Mouse (Mus musculus) 3134 (cell line): ENCODE data around the gene Rbks.
"Not testable (repeated sequence)": the region's sequence is repeated elsewhere in the genome, so short reads cannot be mapped to it uniquely, and the experiment has no call there.

ENCODE experiments used
- DNase-seq: peaks from one replicate; pipeline ENCODE4 v3.0.0-alpha.2; 2011; ENCODE audit warnings: low spot score; ENCODE audit not compliant: insufficient read length; ENCODE audit errors: extremely low read depth

Rbks gene

DNA sequence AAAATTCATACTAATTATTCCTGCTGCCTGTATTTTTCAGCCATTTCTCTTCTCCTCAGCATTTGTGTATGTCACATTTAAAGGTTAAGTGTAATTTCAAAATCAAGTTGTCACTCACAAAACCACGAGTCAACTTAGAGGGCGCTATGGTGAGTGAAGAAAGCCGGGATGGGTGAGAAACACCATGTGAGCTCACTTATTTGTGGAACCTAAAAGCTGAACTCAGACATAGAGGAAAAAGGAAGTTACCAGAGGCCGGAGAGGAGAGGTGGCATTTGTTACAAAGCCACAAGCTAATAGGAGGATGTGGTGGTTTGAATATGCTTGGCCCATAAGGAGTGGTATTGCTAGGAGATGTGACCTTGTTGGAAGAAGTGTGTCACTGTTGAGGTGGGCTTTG is 17.2 kb downstream of the Rbks start:
- DNase-seq, result no peak

- DNase-seq, result no peak
These were observed 19.4 kb downstream of the Rbks start for GRCm38 (mm10) chr5:31678000-31678399.

GRCm38 (mm10) chr5:31673431-31673830 is 24.0 kb downstream of the Rbks start:
- no peak for DNase-seq

DNA sequence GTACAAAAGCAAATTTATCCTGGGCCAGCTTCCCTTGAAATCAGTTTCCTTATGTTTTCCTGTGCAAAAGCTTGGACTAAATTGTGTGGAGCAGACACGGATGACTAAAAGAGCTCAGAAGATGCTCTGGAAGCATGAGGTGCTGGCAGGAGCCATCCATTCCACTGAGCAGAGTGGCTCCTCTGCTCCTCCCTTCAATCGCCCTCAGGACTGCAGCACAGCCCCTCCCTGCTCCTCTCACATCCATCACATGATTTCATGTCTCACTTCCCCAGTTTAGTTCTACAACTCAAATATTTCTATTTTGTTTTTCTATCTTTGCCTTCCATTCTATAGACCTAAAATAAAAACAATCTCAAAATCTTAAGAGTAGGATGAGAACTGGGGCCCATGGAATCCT is 26.3 kb downstream of the Rbks start:
- DNase-seq, result no peak

- DNase-seq, result no peak
These were observed 27.4 kb downstream of the Rbks start for GRCm38 (mm10) chr5:31669984-31670383.

DNA sequence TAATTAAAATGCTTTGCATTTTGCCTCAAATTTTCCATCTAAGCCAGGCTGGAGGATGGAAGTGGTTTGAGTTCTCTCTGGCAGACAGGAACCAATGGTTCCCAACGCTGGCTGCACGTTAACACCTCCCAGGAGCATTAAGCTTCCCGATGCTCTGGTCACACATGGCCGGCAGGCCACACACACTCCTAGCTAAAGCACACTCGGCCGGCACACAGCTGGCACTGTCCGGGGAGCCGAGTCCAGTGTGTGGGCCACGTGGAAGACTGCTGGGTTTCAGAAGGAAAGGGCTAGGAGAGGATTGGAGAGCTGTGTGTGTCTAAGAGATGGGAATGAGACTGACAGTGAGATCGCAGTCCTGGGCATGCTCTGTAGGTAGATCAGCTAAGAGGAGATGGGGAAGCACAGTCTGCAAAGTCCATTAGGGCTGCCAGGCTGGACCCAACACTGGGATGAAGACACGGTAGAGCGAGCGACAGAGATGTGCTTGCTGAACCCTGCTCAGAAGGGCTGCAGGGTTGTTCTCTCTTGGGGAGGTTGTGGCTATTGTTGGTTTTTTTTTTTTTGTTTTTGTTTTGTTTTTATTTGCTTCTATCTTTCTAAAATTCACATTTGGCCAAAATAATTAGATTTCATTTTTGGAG is 29.0 kb downstream of the Rbks start:
- no peak for DNase-seq

DNA sequence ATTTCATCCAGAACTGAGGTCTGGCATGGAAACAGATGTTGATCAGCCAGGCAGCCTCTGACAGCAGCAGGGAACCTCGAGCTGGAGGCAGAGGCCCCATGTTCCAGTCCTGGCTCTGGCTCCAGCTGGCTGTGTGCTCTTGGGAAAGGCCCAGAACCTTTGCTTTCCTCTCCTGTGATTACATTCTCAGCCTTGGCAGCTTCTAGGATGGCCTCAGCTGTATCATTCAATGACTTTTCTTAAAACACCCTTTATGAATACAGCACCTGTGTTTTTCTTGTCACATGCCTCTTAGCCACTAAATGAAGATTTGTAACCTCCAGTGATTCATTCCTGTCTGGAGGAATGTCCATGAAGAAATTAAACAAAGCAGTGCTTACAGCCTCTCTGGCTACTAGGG is 31.3 kb downstream of the Rbks start:
- peak; percentile 69 for DNase-seq

DNA sequence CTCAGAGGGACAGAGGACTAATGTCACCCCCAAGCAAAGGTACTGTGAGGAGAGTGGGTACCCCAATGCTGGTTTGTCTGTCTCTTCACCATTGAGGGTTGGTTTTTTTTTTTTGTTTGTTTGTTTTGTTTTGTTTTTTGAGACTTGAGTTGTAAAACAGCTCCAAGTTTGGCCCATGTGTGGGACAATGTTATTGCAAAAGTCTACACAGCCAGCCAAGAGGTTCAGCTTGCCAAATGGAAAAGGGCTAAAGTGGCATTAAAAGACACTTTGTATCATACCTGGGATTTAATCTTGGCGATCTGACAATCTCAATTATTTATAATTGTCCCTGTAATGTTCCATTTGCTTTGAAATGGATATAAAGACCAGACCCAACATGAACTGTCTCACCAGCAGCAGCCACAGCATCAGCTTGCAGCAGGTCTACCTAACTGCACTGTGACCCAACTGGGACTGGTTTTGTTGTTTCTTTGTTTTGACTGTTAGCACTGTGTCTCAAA is 41.7 kb downstream of the Rbks start:
- DNase-seq, result no peak

DNA sequence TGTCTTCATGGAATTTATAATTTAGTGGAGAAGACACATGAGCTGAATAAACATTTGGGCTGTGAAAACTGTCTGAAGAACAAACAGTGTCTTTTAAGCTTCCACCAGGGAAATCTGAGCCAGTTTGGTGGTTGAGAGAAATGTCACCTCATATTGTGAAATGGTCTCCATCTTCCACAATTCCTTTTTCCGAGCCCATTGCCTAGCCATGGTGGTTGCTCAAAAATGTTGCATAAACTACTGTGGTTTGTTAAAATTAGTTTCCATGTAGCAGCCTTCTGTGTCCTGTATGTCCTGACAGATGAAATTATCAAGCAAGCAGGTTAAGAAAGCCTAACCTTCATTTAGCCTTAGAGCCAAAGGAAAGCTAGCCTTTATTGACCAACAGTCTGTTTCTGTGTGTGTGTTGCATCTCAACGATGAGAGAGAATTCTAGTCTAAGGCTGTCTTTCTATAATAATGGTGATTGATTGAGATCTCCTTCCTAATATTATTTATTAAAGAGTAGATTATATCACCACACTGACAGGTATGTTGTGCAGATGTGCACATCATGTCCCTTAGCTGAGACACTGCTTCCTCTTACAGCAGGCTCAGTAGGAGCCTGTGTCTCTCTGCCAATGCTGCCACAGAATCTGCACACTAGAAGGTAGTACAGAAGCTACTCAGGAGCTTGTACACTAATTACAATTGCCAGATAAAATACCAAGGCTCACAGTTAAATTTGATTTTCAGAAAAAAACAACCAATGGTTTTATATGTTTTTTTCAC is 46.7 kb downstream of the Rbks start:
- no peak for DNase-seq

DNA sequence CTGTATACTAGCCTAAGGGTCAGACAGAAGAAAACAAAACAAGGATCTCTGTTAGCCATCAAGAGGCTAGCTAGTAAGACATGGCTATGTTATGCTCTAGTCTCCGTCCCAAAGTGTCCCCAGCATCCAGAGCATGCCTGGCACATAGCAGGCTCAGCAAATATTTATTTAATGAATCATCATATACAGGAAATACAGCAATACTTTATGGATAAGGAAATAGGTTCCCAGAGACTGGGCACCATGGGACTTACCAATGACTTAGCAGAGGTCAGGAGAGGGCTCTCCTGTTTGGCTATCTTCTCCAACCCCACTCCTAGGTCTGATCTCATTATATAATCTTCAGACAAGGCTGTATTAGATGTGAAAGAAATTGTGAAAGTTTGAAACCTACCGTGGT is 50.1 kb downstream of the Rbks start:
- DNase-seq, result no peak

DNA sequence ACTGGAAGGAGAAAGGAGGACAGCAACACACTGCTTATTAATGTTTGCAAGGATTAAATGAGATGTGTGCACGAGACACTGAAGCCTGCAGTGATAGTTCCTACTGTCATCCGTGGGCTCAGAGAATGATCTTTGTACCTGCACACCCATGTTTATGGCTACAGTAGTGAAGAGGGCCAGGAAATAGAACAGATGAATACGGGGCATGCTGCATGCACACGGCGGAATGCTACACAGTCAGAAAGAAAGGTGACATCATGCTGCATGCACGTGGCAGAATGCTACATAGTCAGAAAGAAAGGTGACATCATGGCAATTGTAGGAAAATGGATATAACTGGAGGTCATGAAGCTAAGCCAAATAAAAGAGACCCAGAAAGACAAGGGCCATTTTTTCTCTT is 50.9 kb downstream of the Rbks start:
- no peak for DNase-seq

- no peak for DNase-seq
These were observed 51.6 kb downstream of the Rbks start for GRCm38 (mm10) chr5:31645798-31646197.

GRCm38 (mm10) chr5:31644847-31645246 is 52.6 kb downstream of the Rbks start:
- no peak for DNase-seq

DNA sequence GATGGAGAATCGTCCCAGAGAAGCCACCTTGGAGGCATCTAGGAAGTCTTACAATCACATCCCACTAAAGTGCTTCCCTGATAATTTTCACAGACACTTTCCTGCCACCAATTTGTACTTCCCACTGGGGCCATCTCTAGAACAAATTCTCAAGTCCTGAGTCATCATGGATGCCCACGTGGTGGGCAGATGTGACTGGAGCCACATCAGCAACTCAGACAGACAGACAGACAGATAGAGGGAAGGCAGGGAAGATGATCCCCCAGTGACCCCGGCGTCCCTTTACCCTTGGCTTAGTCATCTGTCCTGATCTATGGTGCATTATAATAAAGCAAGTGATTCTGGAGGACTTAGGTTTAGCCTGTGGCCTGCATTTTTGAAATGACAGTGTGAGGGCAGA is 53.2 kb downstream of the Rbks start:
- peak; percentile 50 for DNase-seq

DNA sequence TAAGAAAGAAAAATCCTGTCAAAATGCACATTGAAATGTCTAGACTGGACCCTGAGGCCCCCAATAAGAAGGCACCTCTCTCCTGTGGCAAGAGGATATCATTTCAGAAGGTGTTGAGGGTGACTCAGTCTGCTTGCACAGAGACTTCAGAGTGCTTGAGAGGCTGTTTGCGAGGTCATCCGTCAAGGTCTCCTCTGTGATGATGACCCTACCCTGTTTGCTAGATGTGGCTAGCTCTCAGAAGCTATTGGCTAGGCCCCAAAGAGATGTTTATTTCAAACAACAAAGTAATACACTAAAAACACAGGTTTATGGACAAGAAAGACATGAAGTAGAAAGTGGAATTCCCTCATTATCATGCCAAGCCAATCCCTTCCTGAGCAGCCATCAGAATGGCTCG is 55.1 kb downstream of the Rbks start:
- no peak for DNase-seq

DNA sequence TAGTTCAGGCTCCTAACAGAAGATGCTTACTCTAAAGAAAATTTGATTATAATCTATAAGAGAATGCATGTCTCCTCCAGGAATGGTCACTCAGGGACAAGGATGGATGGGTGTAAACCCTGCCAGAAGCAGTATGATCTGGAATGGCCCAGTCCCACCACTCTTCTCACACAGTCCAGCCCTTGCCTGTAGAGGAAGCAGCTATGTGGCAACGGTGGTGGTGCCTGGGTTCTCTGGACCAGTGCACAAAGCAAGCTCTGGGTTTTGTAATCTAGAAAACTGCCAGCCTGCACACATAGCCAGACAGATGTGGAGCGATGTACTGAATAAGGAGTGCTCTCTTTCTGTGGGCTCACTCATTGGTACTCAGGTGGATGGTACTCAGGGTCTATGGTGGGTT is 56.9 kb downstream of the Rbks start:
- DNase-seq, result no peak

- peak; percentile 71 for DNase-seq
These were observed 60.7 kb downstream of the Rbks start for GRCm38 (mm10) chr5:31636636-31637253.

- DNase-seq, result peak; percentile 40
These were observed 62.7 kb downstream of the Rbks start for GRCm38 (mm10) chr5:31634679-31635078.

DNA sequence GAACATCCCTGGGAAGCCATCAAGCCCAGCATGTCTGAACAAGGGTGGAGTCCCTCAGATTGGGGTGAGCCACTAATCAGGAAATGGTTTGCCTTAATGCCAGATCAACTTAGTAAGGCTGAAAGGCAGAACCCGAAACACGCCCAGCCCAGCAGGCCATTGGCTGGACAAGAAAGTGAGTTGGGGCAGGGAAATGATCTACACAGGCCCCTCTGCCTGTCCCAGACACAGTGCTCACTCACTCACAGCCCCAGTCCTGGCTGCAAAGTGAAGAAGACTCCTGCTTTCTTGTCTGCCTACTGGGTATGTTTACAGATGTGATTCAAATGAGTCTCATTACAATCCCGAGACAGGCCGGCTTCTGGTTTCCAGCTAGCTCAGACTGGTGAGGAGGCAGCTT is 63.3 kb downstream of the Rbks start:
- no peak for DNase-seq

GRCm38 (mm10) chr5:31631169-31631568 is 66.3 kb downstream of the Rbks start:
- not testable (repeated sequence) for DNase-seq

GRCm38 (mm10) chr5:31630064-31630463 is 67.4 kb downstream of the Rbks start:
- peak; percentile 94 for DNase-seq

GRCm38 (mm10) chr5:31628555-31628954 is 68.9 kb downstream of the Rbks start:
- peak; percentile 32 for DNase-seq
